Mouse (Mus musculus): ENCODE measurements at regions not wholly inside any gene's neighbourhood (a gene's known extent, or its start where the extent isn't known, plus 50 kb on each side); places are given as distances from the start of the nearest gene placed in this dataset.
"Not testable (repeated sequence)": the region's sequence is repeated elsewhere in the genome, so short reads cannot be mapped to it uniquely, and the experiment has no call there.

DNA sequence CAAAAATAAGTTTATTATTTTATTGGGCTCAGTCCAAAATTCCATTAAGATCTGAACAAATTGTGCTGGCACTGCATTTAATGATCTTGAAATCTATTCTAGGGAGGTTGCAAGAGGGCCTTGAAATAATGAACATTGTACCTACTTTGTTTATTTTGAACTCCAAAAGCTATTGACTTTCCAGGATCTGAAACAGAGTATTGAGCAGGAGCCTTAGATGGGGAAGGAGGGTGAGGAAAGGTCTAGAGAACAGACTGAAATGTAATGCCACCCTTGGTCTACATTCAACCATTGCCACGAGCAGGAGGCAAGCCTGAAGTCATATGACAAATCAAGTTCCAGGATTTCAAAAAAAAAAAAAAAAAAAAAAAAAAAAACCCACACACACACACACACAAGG, 1028.9 kb upstream of the Gje1 start:
- Histone ChIP-seq H3K9me3 (ENCODE audit: low read length) (no peaks in the 10 kb centered on the region), H3K4me3 (ENCODE audit: low read length) (no peak overlapping the region), H3K36me3 (ENCODE audit: insufficient read depth, low read length) (no peaks in the 10 kb centered on the region), H3K4me2 (ENCODE audit: low read depth, low read length) (no peak overlapping the region), H3K27me3 (ENCODE audit: insufficient read depth, low read length) (no peaks in the 10 kb centered on the region), H3K9ac (replicated peaks; ENCODE audit: low read length) (no peak overlapping the region), H3K27ac (no peak overlapping the region), H3K4me1 (ENCODE audit: insufficient read depth, low read length) (no peaks in the 10 kb centered on the region)
- 52% methylated on average over 1 of the region's 1 CpGs for WGBS
- TF ChIP-seq CTCF (IDR thresholded peaks at IDR 0.05; ENCODE audit: low read depth) = no peak
- DNase-seq (ENCODE audit: low spot score) (no peak), ATAC-seq (no peak)

DNA sequence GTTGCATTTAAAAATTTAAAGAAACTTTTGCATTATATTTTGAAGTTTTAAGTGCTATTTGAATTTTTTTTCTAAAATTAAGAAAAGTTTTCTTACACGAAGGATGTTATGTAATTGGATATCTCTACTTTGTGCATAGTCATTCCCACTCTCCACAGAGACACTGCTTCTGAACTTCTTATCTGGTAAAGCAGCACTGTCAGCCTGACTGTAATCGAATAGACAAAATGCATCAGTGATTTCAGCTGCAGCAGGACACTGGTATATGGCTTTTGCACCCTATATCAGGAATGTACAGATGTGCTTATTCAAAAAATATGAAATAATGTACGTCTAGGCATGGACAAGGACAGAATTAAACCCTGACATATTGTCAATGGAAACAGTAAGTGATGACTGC, 1020.6 kb upstream of the Gje1 start:
- H3K4me3 ChIP-seq (ENCODE audit: low read length) = no peak overlapping the region
- no peak overlapping the region for H3K27ac ChIP-seq
- ATAC-seq (no peak), DNase-seq (ENCODE audit: low spot score) (no peak)
- no peaks in the 10 kb centered on the region for H3K4me1 ChIP-seq (ENCODE audit: insufficient read depth, low read length)
- no peaks in the 10 kb centered on the region for H3K9me3 ChIP-seq (ENCODE audit: low read length)
- 84% methylated on average over 3 of the region's 3 CpGs for WGBS
- TF ChIP-seq CTCF (IDR thresholded peaks at IDR 0.05; ENCODE audit: low read depth) = no peak
- H3K4me2 ChIP-seq (ENCODE audit: low read depth, low read length) = no peak overlapping the region
- no peak overlapping the region for H3K9ac ChIP-seq (replicated peaks; ENCODE audit: low read length)
- no peaks in the 10 kb centered on the region for H3K27me3 ChIP-seq (ENCODE audit: insufficient read depth, low read length)
- no peaks in the 10 kb centered on the region for H3K36me3 ChIP-seq (ENCODE audit: insufficient read depth, low read length)

- Histone ChIP-seq H3K9me3 (ENCODE audit: low read length) (no peaks in the 10 kb centered on the region), H3K4me1 (ENCODE audit: insufficient read depth, low read length) (no peaks in the 10 kb centered on the region), H3K9ac (replicated peaks; ENCODE audit: low read length) (no peak overlapping the region), H3K4me3 (ENCODE audit: low read length) (no peak overlapping the region), H3K27ac (no peak overlapping the region), H3K36me3 (ENCODE audit: insufficient read depth, low read length) (no peaks in the 10 kb centered on the region), H3K27me3 (ENCODE audit: insufficient read depth, low read length) (no peaks in the 10 kb centered on the region), H3K4me2 (ENCODE audit: low read depth, low read length) (no peak overlapping the region)
- TF ChIP-seq CTCF (IDR thresholded peaks at IDR 0.05; ENCODE audit: low read depth) = no peak
- 93% methylated on average over 1 of the region's 1 CpGs for WGBS
- ATAC-seq = no peak
- DNase-seq (ENCODE audit: low spot score) = no peak
Observed at GRCm38 (mm10) chr10:15731318-15731717, 1013.3 kb upstream of the Gje1 start.

DNA sequence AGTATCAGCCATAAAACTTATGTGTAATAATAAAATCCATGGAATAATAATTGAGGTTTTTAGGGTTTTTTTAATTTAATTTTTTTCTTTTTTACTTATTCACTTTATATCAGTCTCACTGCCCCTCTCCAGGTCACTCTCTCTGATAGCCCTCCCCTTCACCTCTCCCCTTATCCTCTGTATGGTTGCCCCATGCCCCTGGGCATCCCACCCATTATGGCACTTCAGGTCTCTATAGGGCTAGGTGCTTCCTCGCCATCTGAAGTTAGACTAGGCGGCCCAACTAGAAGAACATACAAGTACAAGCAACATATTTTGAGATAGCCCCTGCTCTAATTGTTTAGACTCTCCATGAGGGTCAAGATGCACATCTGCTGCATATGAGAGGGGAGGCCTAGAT, 979.9 kb upstream of the Gje1 start:
- H3K36me3 ChIP-seq (ENCODE audit: insufficient read depth, low read length) = no peaks in the 10 kb centered on the region
- no peaks in the 10 kb centered on the region for H3K9me3 ChIP-seq (ENCODE audit: low read length)
- no peak for TF ChIP-seq CTCF (IDR thresholded peaks at IDR 0.05; ENCODE audit: low read depth)
- no peak overlapping the region for H3K4me3 ChIP-seq (ENCODE audit: low read length)
- H3K4me1 ChIP-seq (ENCODE audit: insufficient read depth, low read length) = no peaks in the 10 kb centered on the region
- ATAC-seq = no peak
- no peaks in the 10 kb centered on the region for H3K27me3 ChIP-seq (ENCODE audit: insufficient read depth, low read length)
- DNase-seq (ENCODE audit: low spot score) = no peak
- no peak overlapping the region for H3K9ac ChIP-seq (replicated peaks; ENCODE audit: low read length)
- WGBS = 95% methylated on average over 2 of the region's 2 CpGs
- H3K27ac ChIP-seq = no peak overlapping the region
- no peak overlapping the region for H3K4me2 ChIP-seq (ENCODE audit: low read depth, low read length)

DNA sequence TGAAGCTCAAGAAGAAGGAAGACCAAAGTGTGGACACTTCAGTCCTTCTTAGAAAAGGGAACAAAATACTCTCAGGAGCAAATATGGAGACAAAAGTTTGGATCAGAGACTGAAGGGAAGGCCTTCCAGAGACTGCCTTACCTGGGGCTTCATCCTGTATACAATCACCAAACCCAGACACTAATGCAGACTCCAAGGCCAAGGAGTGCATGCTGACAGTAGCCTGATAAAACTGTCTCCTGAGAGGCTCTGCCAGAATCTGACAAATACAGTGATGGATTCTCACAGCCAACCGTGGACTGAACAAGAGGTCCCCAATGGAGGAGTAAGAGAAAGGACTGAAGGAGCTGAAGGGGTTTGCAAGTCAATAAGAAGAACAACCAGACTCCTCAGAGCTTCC, 979.0 kb upstream of the Gje1 start:
- 76% methylated on average over 1 of the region's 1 CpGs for WGBS
- TF ChIP-seq CTCF (IDR thresholded peaks at IDR 0.05; ENCODE audit: low read depth) = no peak
- no peak for ATAC-seq

GRCm38 (mm10) chr10:15671638-15672037, 953.6 kb upstream of the Gje1 start:
- ATAC-seq; H3K9me3 ChIP-seq (ENCODE audit: low read length); H3K4me3 ChIP-seq (ENCODE audit: low read length); DNase-seq (ENCODE audit: low spot score); H3K36me3 ChIP-seq (ENCODE audit: insufficient read depth, low read length); H3K4me2 ChIP-seq (ENCODE audit: low read depth, low read length); H3K27me3 ChIP-seq (ENCODE audit: insufficient read depth, low read length); H3K4me1 ChIP-seq (ENCODE audit: insufficient read depth, low read length); H3K9ac ChIP-seq (replicated peaks; ENCODE audit: low read length); H3K27ac ChIP-seq: not testable (repeated sequence)
- 88% methylated on average over 1 of the region's 1 CpGs for WGBS

More for the DNA sequence above, 979.0 kb upstream of the Gje1 start:
- Histone ChIP-seq H3K4me3 (ENCODE audit: low read length) (no peak overlapping the region), H3K9ac (replicated peaks; ENCODE audit: low read length) (no peak overlapping the region), H3K4me1 (ENCODE audit: insufficient read depth, low read length) (no peaks in the 10 kb centered on the region), H3K36me3 (ENCODE audit: insufficient read depth, low read length) (no peaks in the 10 kb centered on the region), H3K27me3 (ENCODE audit: insufficient read depth, low read length) (no peaks in the 10 kb centered on the region), H3K9me3 (ENCODE audit: low read length) (no peaks in the 10 kb centered on the region), H3K27ac (no peak overlapping the region), H3K4me2 (ENCODE audit: low read depth, low read length) (no peak overlapping the region)
- DNase-seq (ENCODE audit: low spot score) = no peak
